Mouse (Mus musculus): ENCODE results near the gene Smc4.
"Not testable (repeated sequence)": the region's sequence is repeated elsewhere in the genome, so short reads cannot be mapped to it uniquely, and the experiment has no call there.

The Smc4 gene

GRCm38 (mm10) chr3:69008873-69009272 is 4.3 kb downstream of the Smc4 start:
- intact Hi-C loops (cut with DNase I) = loop anchor here (10.0 kb wide), 1 partner anchor 116 kb away; the partner anchor contains the start of gene Kpna4

GRCm38 (mm10) chr3:69017181-69017580 is 12.6 kb downstream of the Smc4 start:
- intact Hi-C loops (cut with DNase I) = no loop called here

GRCm38 (mm10) chr3:69018635-69019034 is 14.1 kb downstream of the Smc4 start:
- intact Hi-C loops (cut with DNase I) = not testable (repeated sequence)

GRCm38 (mm10) chr3:69020285-69020684 is 15.7 kb downstream of the Smc4 start:
- intact Hi-C loops (cut with DNase I) = no loop called here

- intact Hi-C loops (cut with DNase I) = no loop called here
Observed at GRCm38 (mm10) chr3:69020764-69021163, 16.2 kb downstream of the Smc4 start.

- intact Hi-C loops (cut with DNase I) = no loop called here
Observed at GRCm38 (mm10) chr3:69026133-69026783, 21.7 kb downstream of the Smc4 start.

GRCm38 (mm10) chr3:69040105-69040504 is 35.6 kb downstream of the Smc4 start:
- intact Hi-C loops (cut with DNase I) = no loop called here

GRCm38 (mm10) chr3:69041298-69041697 is 36.8 kb downstream of the Smc4 start:
- intact Hi-C loops (cut with DNase I) = no loop called here

- intact Hi-C loops (cut with DNase I) = loop anchor here (2.0 kb wide), 1 partner anchor 37 kb away; no protein-coding TSS in a partner anchor
Observed at GRCm38 (mm10) chr3:69044167-69044591, 39.6 kb downstream of the Smc4 start.

GRCm38 (mm10) chr3:69044645-69045399 is 40.3 kb downstream of the Smc4 start, which contains the start of gene Trim59:
TSS of gene Trim59 (minus strand) at chr3:69044755.
- intact Hi-C loops (cut with DNase I) = loop anchor here (2.0 kb wide), 1 partner anchor 38 kb away; no protein-coding TSS in a partner anchor

GRCm38 (mm10) chr3:69045400-69045703 is 40.8 kb downstream of the Smc4 start:
- intact Hi-C loops (cut with DNase I) = loop anchor here (2.0 kb wide), 1 partner anchor 39 kb away; no protein-coding TSS in a partner anchor

GRCm38 (mm10) chr3:69045750-69046149 is 41.2 kb downstream of the Smc4 start:
- intact Hi-C loops (cut with DNase I) = loop anchor here (2.0 kb wide), 1 partner anchor 39 kb away; no protein-coding TSS in a partner anchor

GRCm38 (mm10) chr3:69046509-69046908 is 42.0 kb downstream of the Smc4 start:
- intact Hi-C loops (cut with DNase I) = no loop called here

GRCm38 (mm10) chr3:69047684-69048083 is 43.1 kb downstream of the Smc4 start:
- intact Hi-C loops (cut with DNase I) = no loop called here

- intact Hi-C loops (cut with DNase I) = no loop called here
Observed at GRCm38 (mm10) chr3:69049011-69049410, 44.5 kb downstream of the Smc4 start.

- intact Hi-C loops (cut with DNase I) = no loop called here
Observed at GRCm38 (mm10) chr3:69051894-69052293, 47.4 kb downstream of the Smc4 start.

- intact Hi-C loops (cut with DNase I) = no loop called here
Observed at GRCm38 (mm10) chr3:69054760-69055432, 50.4 kb downstream of the Smc4 start.

- intact Hi-C loops (cut with DNase I) = no loop called here
Observed at GRCm38 (mm10) chr3:69055871-69056270, 51.3 kb downstream of the Smc4 start.

- intact Hi-C loops (cut with DNase I) = no loop called here
Observed at GRCm38 (mm10) chr3:69060672-69061071, 56.1 kb downstream of the Smc4 start.

GRCm38 (mm10) chr3:69062764-69063163 is 58.2 kb downstream of the Smc4 start:
- intact Hi-C loops (cut with DNase I) = no loop called here

- intact Hi-C loops (cut with DNase I) = no loop called here
Observed at GRCm38 (mm10) chr3:69064005-69064404, 59.5 kb downstream of the Smc4 start.
